ENCODE assay signal across 15 mouse cellular contexts in the genomic region with DNA sequence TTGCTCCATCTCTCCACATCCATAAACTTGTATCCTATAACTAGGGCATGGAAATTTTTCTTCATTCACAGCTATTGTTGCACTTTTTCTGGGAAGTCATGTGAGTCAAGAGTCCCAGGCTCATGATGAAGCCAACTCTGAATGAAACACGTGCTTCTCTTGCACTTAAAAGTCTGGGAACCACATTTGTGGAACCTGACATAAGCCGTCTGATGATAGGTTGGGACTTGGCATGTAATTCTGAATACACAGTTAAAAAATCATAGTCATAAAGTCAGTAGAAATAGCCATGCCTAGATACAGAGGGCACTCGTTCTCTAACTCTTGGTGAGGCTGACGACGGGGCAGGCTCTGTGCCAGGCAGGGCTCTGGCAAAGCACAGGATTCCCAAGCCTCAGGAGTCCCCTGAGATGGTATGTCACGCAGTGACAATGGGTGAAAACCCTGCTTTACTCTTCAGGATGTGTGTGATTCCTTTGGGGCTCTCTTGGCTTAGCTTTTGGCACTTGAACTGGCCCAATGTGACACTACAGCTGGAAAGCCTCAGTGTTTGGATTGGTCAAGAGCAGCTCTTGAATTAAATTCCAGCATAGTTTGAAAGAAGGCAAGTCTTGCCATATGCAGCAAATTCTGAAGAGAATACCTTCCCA. TPM values are rescaled to one million over a fixed set of nuclear protein-coding genes. Genes with fewer than 3 reads are reported as not detected.
DNase-seq lines count a peak whose midpoint lies in the region; ATAC-seq lines count a peak whose summit lies in the region.
"Had no signal": no experiment of that assay in that cellular context is flagged by ENCODE, and none has a peak within 500 bp of the region (broad histone marks: within the 10 kb centered on the region; RNA-seq: fewer than 3 reads in every experiment).

No protein-coding gene starts in this region.

- intact Hi-C loops in heart, postnatal 36 days (cut with DNase I), result no loop called here

- no peaks in the 10 kb centered on the region for H3K27me3 ChIP-seq in heart, embryonic 12.5 days (replicated peaks)
- no peaks in the 10 kb centered on the region for H3K27me3 ChIP-seq in forebrain, embryonic 15.5 days

- WGBS in heart, embryonic 12.5 days, result 68% methylated on average over 6 of the region's 6 CpGs
- 78% methylated on average over 6 of the region's 6 CpGs for WGBS in forebrain, embryonic 15.5 days

- peak; percentile 82 to 83 for DNase-seq in heart, adult 18-20 months
- DNase-seq in urinary bladder, postnatal 14 days (ENCODE audit: low spot score), result peak; percentile 19
- DNase-seq in urinary bladder, postnatal 10 days (ENCODE audit: low spot score), result no peak
- DNase-seq in heart, postnatal 36 days, result peak; percentile 60 to 65
- peak; percentile 43 for DNase-seq in skeletal muscle tissue, adult 2 months (ENCODE audit: low read depth, low spot score)
- DNase-seq: adrenal gland, postnatal 25 days; kidney, postnatal 36 days had no signal

- no peak overlapping the region for H3K4me3 ChIP-seq in heart, embryonic 12.5 days
- no peak overlapping the region for H3K4me3 ChIP-seq in forebrain, embryonic 15.5 days

- no peak for ATAC-seq in heart, embryonic 12.5 days (ENCODE audit: insufficient number of reproducible peaks, low FRiP score)
- ATAC-seq in forebrain, embryonic 15.5 days (replicated peaks), result no peak
- ATAC-seq in megakaryocyte progenitor cell, adult 5-6 weeks (replicated peaks; ENCODE audit: poor library complexity), result no peak

- no peak overlapping the region for H3K4me2 ChIP-seq in heart, embryonic 12.5 days
- H3K4me2 ChIP-seq in forebrain, embryonic 15.5 days (replicated peaks), result no peak overlapping the region

- no peaks in the 10 kb centered on the region for H3K9me3 ChIP-seq in heart, embryonic 12.5 days (replicated peaks)
- no peaks in the 10 kb centered on the region for H3K9me3 ChIP-seq in forebrain, embryonic 15.5 days

- H3K36me3 ChIP-seq in heart, embryonic 12.5 days, result no peaks in the 10 kb centered on the region
- H3K36me3 ChIP-seq in forebrain, embryonic 15.5 days, result no peaks in the 10 kb centered on the region

- H3K4me1 ChIP-seq in heart, embryonic 12.5 days (replicated peaks), result peaks cover 24% of the 10 kb centered on the region
- peaks cover 3% of the 10 kb centered on the region; the same call in 1 of the 2 replicates for H3K4me1 ChIP-seq in forebrain, embryonic 15.5 days

- H3K27ac ChIP-seq in heart, embryonic 12.5 days (ENCODE audit: poor library complexity, severe bottlenecking), result no peak overlapping the region
- no peak overlapping the region for H3K27ac ChIP-seq in forebrain, embryonic 15.5 days (replicated peaks)

- no peak overlapping the region for H3K9ac ChIP-seq in heart, embryonic 12.5 days
- H3K9ac ChIP-seq in forebrain, embryonic 15.5 days (replicated peaks), result no peak overlapping the region

RNA-seq across cellular contexts. Expression of gene Gm11096, which starts 50.8 kb away (rescaled TPM):
- not detected for total RNA-seq in heart, adult 18-20 months (2021)
- polyA plus RNA-seq in heart, embryonic 12.5 days (2016; fragmentation: Nextera tagmentation; extraction: Ambion mirVana), result not detected in 2 replicates
- not detected for total RNA-seq in heart, postnatal 36 days (2021)
- polyA plus RNA-seq in forebrain, embryonic 15.5 days (2015; fragmentation: Nextera tagmentation; extraction: Ambion mirVana), result not detected in 2 replicates
- not detected in 2 replicates for total RNA-seq in megakaryocyte progenitor cell, adult 5-6 weeks (2015)
- total RNA-seq in megakaryocyte progenitor cell, adult 5-6 weeks (2017), result not detected in 2 replicates
- total RNA-seq: adrenal gland, postnatal 25 days; hematopoietic stem cell, adult 5-6 weeks; left cerebral cortex, postnatal 25 days had no signal
- polyA plus RNA-seq: C2C12; spleen, adult 2 months; thymus, postnatal 0 days had no signal
